Mouse (Mus musculus) bone marrow macrophage, adult 2 months (primary cell): ENCODE measurements around the gene Ampd1. TPM values are rescaled to one million over a fixed set of nuclear protein-coding genes. Genes with fewer than 3 reads are reported as not detected.

Experiments used
- H3K27ac ChIP-seq: 2 replicates; pipeline ENCODE4 v1.5.1; 2012; ENCODE audit warnings: low read depth, low read length; ENCODE audit not compliant: insufficient read depth
- H3K4me1 ChIP-seq: 2 replicates; pipeline ENCODE4 v1.6.1; 2012; ENCODE audit warnings: low read length; ENCODE audit not compliant: control insufficient read depth, insufficient read depth
- H3K4me3 ChIP-seq: 2 replicates; pipeline ENCODE4 v1.5.1; 2012; ENCODE audit warnings: mild to moderate bottlenecking, low read length, moderate library complexity; ENCODE audit not compliant: insufficient read depth
- CTCF ChIP-seq: IDR thresholded peaks from 2 replicates; pipeline ENCODE4 v1.5.1; 2012; ENCODE audit warnings: low read depth, mild to moderate bottlenecking, low read length, moderate library complexity
- POLR2A ChIP-seq: IDR thresholded peaks from 2 replicates; pipeline ENCODE4 v1.6.1; 2012; ENCODE audit warnings: mild to moderate bottlenecking, low read depth, low read length, borderline replicate concordance
- polyA plus RNA-seq: library from polyadenylated mRNA; stranded (reverse); fragments of >200 nt; gene quantifications from 2 replicates; pipeline ENCODE4 v1.2.4, GENCODE M21; 2012; ENCODE audit not compliant: missing spikeins, insufficient read depth, insufficient read length

Gene Ampd1
- polyA plus RNA-seq, 1 experiment: not detected

DNA sequence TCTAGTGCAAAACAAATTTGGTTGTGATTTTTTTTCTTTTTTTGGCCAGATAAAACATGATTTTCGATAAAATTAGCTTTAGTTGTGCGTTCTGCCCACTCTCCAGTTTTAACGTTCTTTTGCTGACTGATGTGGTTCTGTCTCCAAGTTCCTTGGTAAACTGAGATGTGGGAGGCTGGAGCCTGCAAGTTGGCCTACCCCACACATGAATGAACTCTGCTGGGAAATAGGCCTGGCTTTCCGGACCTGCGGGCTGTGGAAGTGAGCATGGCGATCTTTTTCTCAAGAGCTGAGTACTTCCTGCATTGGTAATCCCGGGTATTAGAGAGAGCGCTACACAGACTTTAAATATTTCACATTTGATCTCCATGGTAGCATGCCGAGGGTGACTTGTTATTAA is 2.1 kb downstream of the Ampd1 start:
- TF ChIP-seq CTCF (no peak), POLR2A (no peak)
- no peak overlapping the region for H3K27ac ChIP-seq
- no peak overlapping the region for H3K4me3 ChIP-seq
- H3K4me1 ChIP-seq: no peaks in the 10 kb centered on the region

DNA sequence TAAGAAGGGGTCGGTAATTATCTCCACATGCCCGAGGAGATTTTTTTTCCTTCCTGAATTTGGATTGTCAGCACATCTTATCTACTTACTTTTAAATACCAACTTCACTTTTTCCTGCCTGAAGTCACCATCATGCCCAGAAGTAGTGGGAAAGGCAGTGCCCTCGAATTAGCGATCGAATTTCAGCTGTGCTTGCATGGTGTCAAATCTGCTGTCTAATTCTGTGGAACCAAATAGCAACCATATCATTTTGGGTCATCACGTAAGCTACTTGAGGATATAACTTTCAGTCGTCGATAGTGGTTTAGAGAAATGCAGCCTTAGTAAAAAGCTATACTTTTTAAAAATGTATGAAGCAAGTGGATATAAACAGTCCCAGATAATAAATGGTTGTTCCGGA is 2.7 kb downstream of the Ampd1 start:
- Histone ChIP-seq H3K4me3 (no peak overlapping the region), H3K4me1 (no peaks in the 10 kb centered on the region), H3K27ac (no peak overlapping the region)
- no peak for TF ChIP-seq POLR2A
- no peak for TF ChIP-seq CTCF

DNA sequence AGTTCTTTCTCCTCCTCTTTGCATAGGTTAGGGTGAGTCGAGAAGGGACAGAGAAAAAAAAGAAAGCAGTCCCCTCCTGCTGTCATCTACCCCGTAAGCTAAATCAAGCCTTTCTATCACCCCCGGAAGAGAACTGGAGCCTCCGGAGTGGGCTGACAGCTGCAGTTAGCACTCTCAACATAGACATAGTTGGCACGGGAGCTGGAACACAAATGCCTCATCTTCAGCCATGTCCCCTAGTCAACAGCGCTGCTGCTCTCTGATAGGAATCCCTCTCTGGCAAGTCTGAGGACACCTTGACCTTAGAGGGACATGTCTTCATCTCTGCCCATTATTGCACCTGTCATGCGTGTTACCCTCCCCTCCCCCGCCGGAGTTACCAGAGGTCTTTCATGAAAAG is 5.5 kb downstream of the Ampd1 start:
- no peak overlapping the region for H3K4me3 ChIP-seq
- TF ChIP-seq POLR2A (no peak), CTCF (no peak)
- H3K4me1 ChIP-seq: no peaks in the 10 kb centered on the region
- H3K27ac ChIP-seq: no peak overlapping the region

DNA sequence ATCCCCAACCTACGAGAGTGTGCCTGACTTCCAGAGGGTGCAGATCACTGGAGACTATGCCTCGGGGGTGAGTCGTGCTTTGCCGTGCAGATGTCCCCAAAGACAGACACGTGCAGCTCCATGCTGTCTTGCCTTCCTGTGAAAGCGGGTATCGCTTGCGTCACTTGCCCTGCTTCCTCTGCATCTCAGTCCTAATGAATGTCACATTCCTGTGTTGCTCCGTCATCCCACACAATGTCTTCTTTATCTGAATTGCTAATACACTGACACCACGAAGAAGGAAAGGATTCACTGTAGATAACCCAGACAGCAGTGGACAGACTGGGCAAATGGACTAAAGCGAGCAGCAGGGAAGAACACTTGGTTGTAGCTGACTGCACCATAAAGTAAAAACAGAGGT is 7.2 kb downstream of the Ampd1 start:
- Histone ChIP-seq H3K4me3 (no peak overlapping the region), H3K27ac (no peak overlapping the region), H3K4me1 (no peaks in the 10 kb centered on the region)
- TF ChIP-seq CTCF (no peak), POLR2A (no peak)

DNA sequence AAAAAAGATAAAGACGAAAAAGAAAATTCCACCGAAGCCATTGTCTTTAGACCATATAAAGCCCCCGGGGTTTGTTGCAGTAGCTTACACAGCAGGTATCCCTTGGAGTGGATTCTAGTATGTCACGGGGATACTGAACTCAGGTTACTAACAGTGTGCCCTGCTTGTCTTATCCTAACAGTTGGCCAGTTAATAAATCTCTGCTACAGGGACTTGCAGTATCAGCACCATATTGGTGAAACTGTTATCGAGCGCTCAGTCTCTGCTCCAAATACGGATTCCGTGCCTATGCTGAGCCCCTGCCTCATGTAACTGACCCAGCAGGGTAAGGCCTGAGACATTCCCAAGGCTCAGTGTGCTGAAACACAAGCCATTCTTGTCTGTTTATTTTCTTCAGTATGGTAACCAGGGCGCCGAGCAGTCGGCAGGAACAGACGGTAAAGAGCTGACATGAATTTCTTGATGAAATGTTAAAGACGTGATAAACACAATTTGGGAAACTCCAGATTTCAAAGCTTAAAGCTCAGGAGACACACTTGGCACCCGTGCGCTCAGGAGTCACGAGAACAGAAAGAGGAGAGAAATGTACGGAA is 8.1 kb downstream of the Ampd1 start:
- TF ChIP-seq CTCF: no peak
- TF ChIP-seq POLR2A: no peak
- no peak overlapping the region for H3K4me3 ChIP-seq
- H3K4me1 ChIP-seq: no peaks in the 10 kb centered on the region
- no peak overlapping the region for H3K27ac ChIP-seq

DNA sequence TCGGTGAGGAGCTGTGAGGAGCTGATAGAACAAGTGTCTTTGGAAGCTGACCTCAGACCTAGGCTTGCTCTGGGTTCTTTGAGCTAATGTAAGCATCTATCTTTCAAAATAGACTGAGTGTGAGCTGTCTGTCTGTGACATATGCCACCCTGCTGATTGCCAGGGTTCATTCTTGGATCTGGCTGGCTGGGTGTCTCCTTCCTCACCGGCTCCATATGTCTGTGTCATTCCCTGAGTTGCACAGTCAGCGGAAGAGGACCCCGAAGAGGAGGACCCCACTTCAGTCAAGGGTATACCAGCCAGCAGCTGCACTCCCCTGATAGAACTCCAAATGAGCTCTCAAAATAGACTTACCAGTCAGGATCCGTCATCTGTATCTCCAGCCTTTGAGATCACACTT is 8.9 kb downstream of the Ampd1 start:
- Histone ChIP-seq H3K27ac (no peak overlapping the region), H3K4me1 (no peaks in the 10 kb centered on the region), H3K4me3 (no peak overlapping the region)
- TF ChIP-seq POLR2A (no peak), CTCF (no peak)

DNA sequence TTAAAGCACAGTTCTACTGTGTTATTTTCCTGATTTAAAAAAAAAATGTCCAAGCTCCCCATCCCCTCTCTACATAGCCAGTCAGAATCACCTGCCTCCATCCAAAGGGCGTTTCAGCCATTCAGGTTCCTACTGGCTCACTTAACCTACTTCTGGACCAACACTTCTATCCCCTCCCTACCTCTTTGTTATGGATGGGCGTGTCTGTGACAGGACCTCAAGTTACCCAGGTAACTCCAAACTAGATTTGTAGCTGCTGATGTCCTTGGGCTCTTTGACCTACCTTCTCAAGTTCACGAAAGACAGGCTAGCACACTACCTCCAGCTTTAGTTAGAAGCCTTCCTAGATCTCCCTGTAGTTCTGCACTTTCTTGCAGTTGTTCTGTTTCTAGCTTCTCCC is 12.2 kb downstream of the Ampd1 start:
- Histone ChIP-seq H3K4me1 (no peaks in the 10 kb centered on the region), H3K4me3 (no peak overlapping the region), H3K27ac (no peak overlapping the region)
- no peak for TF ChIP-seq CTCF
- TF ChIP-seq POLR2A: no peak

DNA sequence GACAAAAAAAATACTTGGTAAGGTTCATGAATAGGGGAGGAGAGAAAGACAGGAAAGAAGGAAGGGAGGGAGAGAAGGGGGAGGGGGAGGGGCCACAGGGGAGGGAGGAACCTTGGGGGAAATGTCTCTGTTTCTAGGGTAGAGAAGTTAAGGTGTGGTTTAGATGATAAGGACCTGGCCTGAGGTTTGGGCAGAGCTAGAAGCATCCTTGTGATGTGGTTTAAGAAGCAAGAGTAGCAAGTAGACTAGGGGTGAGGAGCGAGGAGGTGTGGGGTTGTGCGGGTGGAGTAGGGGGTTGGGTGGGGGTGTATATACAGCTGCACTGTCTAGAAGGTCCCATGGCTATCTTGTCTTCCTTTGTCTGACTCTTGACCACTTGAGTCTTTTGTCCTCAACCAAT is 17.9 kb downstream of the Ampd1 start:
- no peak overlapping the region for H3K27ac ChIP-seq
- no peak overlapping the region for H3K4me3 ChIP-seq
- TF ChIP-seq POLR2A (no peak), CTCF (no peak)
- H3K4me1 ChIP-seq: no peaks in the 10 kb centered on the region

DNA sequence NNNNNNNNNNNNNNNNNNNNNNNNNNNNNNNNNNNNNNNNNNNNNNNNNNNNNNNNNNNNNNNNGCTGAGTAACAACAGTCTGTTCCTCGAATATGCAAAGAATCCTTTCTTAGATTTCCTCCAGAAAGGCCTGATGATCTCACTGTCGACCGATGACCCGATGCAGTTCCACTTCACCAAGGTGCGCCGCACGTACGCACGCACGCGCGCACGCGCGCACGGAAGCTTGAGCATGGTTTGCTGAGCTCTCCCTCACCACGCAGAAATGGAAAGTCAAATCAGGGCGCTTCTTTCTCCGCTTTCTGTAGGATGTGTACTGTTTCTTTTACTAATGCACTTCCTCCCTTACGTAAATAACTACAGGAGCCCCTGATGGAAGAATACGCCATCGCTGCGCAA is 24.8 kb downstream of the Ampd1 start:
- no peaks in the 10 kb centered on the region for H3K4me1 ChIP-seq
- no peak for TF ChIP-seq CTCF
- no peak for TF ChIP-seq POLR2A
- H3K4me3 ChIP-seq: no peak overlapping the region
- H3K27ac ChIP-seq: no peak overlapping the region

DNA sequence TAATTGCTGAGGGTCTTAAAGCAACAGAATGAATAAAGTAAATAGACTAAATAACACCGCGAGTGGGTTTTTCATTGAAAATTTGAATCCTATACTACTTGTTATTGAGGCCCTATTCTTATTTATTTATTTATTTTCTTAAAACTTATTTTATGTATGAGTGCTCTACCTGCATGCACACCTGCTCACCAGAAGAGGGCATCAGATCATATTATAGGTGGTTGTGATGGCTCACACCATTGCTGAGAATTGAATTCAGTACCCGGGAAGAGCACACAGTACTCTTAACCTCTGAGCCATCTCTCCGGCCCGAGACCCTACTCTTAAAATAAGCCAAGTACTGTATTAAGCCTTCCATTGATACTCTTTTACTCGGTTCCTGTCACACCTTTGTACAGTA is 25.9 kb downstream of the Ampd1 start:
- H3K4me3 ChIP-seq: no peak overlapping the region
- H3K4me1 ChIP-seq: no peaks in the 10 kb centered on the region
- H3K27ac ChIP-seq: no peak overlapping the region
- TF ChIP-seq CTCF (no peak), POLR2A (no peak)

DNA sequence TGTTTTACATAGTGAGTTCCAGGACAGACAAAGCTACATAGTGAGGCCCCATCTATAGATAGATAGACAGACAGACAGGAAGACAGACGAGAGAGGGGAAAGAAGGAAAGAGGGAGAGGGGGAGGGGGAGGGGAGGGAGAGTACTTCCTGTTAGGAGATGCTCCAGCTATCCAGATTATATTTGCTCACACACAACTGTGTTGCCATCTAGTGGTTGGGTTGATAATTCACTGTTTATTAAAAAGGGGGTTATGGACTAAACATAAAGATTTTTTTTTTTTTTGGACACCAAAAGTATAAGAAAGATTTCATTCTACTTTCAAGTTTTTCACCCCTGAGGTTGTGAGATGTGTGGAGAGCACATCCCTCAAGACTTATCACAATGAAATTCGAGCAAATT is 26.9 kb downstream of the Ampd1 start:
- no peak for TF ChIP-seq POLR2A
- H3K27ac ChIP-seq: no peak overlapping the region
- H3K4me3 ChIP-seq: no peak overlapping the region
- H3K4me1 ChIP-seq: no peaks in the 10 kb centered on the region
